Mouse (Mus musculus) bone marrow macrophage, adult 2 months (primary cell): ENCODE data around the gene Arhgef18. TPM values are rescaled to one million over a fixed set of nuclear protein-coding genes. Genes with fewer than 3 reads are reported as not detected.

Experiments
- H3K27ac ChIP-seq: 2 replicates; pipeline ENCODE4 v1.5.1; 2012; ENCODE audit warnings: low read depth, low read length; ENCODE audit not compliant: insufficient read depth
- H3K4me1 ChIP-seq: 2 replicates; pipeline ENCODE4 v1.6.1; 2012; ENCODE audit warnings: low read length; ENCODE audit not compliant: control insufficient read depth, insufficient read depth
- H3K4me3 ChIP-seq: 2 replicates; pipeline ENCODE4 v1.5.1; 2012; ENCODE audit warnings: mild to moderate bottlenecking, low read length, moderate library complexity; ENCODE audit not compliant: insufficient read depth
- CTCF ChIP-seq: IDR thresholded peaks from 2 replicates; pipeline ENCODE4 v1.5.1; 2012; ENCODE audit warnings: low read depth, mild to moderate bottlenecking, low read length, moderate library complexity
- POLR2A ChIP-seq: IDR thresholded peaks from 2 replicates; pipeline ENCODE4 v1.6.1; 2012; ENCODE audit warnings: mild to moderate bottlenecking, low read depth, low read length, borderline replicate concordance
- polyA plus RNA-seq: library from polyadenylated mRNA; stranded (reverse); fragments of >200 nt; gene quantifications from 2 replicates; pipeline ENCODE4 v1.2.4, GENCODE M21; 2012; ENCODE audit not compliant: missing spikeins, insufficient read depth, insufficient read length

The Arhgef18 gene
- polyA plus RNA-seq, 1 experiment, result 2.3 TPM

DNA sequence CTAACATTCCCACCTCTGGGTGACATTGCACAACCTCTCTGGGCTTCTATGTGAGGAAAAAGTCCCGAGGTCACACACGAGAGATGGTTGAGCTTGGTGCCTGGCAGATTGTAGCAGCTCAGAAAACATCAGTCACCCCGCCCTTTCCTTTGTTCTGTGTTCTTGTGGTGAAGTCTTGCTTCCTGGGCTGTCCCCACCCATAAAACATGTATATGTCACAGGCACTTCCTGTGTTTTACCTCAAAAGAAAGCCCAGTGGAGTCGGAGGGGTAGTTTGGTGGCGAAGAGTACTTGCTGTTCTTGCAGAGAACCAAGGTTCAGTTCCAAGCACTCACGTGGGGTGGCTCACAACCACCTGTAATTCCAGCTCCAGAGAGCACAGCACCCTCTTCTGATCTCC is 37.2 kb upstream of the Arhgef18 start:
- Histone ChIP-seq H3K27ac (no peak overlapping the region), H3K4me3 (no peak overlapping the region), H3K4me1 (peaks cover 23% of the 10 kb centered on the region)
- 0 out of 2 replicates have a peak, but pooled peaks have one; percentile 19 for TF ChIP-seq CTCF
- TF ChIP-seq POLR2A, result no peak

DNA sequence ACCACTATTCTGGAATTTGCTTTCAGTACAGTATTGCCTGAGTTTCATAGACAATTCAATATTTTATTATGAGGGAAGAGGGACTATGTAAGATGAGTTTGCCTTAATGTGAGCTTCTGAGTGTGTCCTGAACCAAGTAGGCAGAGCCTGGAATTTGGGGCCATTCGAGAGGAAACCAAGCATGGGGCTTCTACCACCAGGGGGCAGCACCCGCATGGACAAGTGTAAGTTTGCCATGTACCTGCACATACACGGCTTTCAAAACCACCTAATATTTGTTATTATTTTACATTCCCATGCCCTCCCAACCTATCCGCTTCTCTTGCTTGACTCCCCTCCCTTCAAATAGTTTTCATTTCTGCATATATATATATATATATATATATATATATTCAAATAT is 34.7 kb upstream of the Arhgef18 start:
- no peak for TF ChIP-seq POLR2A
- peak; percentile 83 for TF ChIP-seq CTCF
- Histone ChIP-seq H3K4me3 (no peak overlapping the region), H3K4me1 (peaks cover 18% of the 10 kb centered on the region), H3K27ac (no peak overlapping the region)

DNA sequence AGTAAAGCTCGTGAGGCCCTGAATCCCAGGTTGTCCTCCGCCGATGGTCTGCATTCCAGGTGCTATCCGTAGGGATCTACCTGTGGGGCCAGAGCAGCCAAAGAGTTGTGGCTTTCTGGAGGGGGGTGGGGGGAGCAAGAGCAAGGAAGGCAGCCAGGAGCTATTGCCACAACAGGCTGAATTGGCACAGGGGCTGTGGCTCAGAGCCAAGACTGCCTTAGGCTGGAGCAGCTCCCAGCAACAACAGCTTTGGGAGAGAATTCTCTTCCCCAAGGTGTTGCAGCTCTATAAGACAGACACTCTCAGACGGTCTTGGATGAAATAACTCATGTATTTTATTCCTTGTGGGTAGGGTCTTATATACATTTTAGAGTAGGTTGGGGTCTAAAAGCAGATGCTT is 25.7 kb upstream of the Arhgef18 start:
- Histone ChIP-seq H3K4me3 (no peak overlapping the region), H3K4me1 (0 out of 2 replicates have a peak, but pooled peaks cover 2% of the 10 kb centered on the region), H3K27ac (no peak overlapping the region)
- TF ChIP-seq POLR2A, result no peak
- TF ChIP-seq CTCF, result no peak

DNA sequence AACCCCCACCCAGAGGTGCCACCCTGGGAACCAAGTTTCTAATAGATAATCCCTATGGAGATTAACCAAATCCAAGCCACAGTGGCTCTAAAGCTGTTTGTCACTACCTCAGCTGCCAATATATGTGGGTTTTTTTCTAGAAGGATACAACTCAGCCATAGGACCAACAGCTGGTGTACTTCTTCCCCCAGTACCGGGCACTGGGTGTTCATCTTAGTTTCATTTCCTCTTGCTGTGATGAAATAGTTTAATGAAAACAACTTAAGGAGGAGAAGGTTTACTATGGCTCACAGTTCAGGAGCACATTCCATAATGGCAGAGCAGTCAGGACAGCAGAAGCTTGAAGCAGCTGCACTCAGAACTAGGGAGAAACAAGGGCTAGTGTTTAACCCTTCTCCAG is 24.7 kb upstream of the Arhgef18 start:
- Histone ChIP-seq H3K27ac (no peak overlapping the region), H3K4me3 (no peak overlapping the region)

DNA sequence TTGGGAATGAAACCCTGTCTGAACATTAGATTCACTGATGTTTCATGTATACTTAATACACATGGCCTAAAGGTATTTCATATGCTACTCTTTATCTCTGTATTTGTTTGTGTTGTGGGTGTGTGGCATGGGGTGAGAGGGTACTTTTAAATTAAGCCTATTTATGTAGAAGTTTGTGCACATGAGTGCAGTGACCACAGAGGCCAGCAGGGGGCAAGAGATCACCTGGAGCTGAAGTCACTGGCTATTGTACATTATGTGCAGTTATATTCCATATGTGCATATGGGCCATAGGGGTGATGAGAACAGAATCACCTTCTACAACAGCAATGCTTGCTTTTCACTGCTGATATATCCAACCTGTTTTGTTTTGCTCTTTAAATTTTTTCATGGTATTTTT is 17.1 kb upstream of the Arhgef18 start:
- TF ChIP-seq CTCF (no peak), POLR2A (no peak)
- Histone ChIP-seq H3K27ac (no peak overlapping the region), H3K4me1 (no peaks in the 10 kb centered on the region), H3K4me3 (no peak overlapping the region)

More for the DNA sequence above, 24.7 kb upstream of the Arhgef18 start:
- H3K4me1 ChIP-seq, result 0 out of 2 replicates have a peak, but pooled peaks cover 2% of the 10 kb centered on the region
- no peak for TF ChIP-seq CTCF

DNA sequence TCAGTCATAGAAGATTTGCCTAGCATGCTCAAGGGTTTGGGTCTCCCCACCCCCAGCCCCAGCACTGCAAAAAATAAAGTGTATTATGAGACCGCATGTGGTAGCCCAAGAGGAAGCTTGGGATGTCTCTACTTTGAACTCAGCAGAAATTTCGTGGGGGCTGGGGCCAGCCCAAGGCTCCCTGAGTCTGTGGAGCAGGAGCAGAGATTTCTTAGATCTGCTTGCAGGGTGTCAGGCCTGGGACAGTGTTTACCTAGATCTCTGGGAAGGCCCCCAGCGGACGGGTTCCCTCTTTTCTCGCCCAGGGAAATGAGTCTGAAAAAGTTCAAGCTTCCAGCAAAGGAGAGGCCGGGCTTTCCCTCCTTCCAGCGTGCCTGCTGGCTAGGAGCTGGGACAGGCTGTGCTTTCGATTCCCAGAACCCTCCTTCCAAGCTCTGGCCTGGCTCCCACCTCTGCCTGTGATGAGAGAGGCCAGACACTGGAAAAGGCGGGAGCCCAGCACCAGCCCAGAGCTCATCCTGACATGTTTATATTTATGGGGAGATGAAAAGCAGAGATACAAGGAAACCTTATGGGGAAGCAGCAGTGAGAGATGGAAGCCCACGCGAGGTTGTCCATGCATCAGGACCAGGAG is 16.0 kb upstream of the Arhgef18 start:
- Histone ChIP-seq H3K4me3 (no peak overlapping the region), H3K4me1 (no peaks in the 10 kb centered on the region), H3K27ac (no peak overlapping the region)
- TF ChIP-seq POLR2A (no peak), CTCF (no peak)

DNA sequence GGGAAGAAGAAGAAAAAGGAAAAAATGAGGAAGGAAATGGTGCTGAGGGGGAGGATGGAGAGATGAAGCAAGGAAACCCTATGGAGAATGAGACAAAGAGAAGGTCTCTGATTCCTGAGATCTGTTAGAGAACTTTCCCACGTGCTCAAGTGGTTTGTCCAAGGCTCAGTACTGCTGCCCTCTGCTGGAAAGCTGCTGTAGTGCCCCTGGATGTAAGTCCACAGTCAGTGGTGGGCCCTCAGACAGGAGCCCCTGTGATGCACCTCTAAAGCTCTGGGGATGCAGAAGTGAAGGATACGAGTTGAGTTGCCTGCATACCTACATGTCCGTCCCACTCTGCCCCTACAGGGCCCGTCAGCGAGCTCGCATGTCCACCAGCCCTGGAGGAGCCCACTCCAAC is 5.5 kb upstream of the Arhgef18 start:
- Histone ChIP-seq H3K27ac (no peak overlapping the region), H3K4me3 (no peak overlapping the region), H3K4me1 (no peaks in the 10 kb centered on the region)
- TF ChIP-seq POLR2A (no peak), CTCF (peak; percentile 87)

DNA sequence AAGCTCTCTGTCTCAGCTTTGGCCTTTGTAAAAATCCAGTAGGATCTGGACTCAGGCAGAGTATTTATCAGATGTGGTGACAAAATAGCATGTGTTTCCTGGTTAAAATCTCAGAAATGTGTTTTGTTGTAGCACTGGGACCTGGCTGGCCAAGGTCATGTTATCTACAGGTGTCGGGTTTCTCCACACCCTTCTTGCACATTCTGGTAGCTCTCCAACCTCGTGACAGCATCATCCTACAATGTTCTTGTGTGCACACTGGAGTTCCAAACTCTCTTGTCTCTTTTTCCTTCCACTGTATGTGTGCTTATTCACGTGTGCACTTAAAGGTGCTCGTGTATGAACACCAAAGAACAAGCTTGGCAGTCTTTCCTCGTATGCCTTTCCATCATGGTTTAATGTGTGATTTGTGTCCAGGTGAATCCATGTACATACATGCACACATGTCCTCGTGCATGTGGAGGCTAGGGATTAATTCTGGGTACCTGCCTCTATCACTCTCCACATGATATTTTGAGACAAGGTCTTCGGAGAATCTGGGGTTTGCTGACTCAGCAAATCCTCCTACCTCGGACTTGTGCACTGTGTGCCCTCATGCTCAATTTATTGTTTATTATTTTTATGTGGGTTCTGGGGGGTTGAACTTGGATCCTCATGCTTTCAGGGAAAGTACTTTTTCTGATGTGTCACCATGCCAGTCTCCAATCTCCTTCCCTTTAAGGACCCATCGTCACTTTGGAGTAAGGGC is 4.0 kb upstream of the Arhgef18 start:
- no peak overlapping the region for H3K27ac ChIP-seq
- no peaks in the 10 kb centered on the region for H3K4me1 ChIP-seq
- H3K4me3 ChIP-seq, result no peak overlapping the region
- TF ChIP-seq POLR2A (no peak), CTCF (no peak)

DNA sequence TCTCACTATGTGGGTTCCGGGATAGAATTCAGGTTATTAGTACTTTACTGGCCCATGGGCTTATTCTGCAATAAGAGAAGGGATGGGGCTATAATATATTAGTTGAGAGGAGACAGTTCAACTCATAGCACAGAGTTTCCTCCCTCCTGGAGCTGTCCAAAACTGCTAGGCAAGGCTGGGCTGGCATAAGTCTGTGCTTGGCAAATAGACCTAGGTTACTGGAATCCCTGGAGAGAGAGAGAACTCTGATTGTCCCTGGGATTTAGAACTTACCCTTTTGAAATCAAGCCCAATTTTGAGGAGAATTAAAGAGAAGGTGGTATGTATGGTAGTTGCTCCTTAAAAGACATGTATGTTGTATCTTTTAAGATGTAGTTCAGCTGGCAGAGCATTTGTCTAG is 3.3 kb upstream of the Arhgef18 start:
- Histone ChIP-seq H3K4me1 (no peaks in the 10 kb centered on the region), H3K4me3 (no peak overlapping the region), H3K27ac (no peak overlapping the region)
- no peak for TF ChIP-seq POLR2A
- no peak for TF ChIP-seq CTCF

DNA sequence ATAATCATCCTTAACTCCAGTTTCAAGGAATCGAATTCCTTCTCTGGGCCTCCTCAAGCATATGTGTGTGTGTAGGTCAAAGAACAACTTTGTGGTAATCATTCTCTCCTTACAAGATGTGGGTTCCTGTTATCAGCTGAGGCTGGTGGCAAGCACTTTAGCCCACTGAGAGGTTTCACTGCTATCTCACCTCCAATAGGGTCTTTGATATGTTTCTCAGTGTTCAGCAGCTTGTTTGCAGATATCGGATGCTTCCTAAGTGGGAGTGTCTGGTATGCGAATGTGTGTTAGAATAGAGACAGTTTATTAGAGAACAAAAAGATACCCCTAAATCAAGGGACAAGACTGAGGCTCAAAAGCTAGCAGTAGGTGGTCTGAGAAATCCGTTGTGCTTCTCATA is 513 bp upstream of the Arhgef18 start:
- Histone ChIP-seq H3K4me1 (no peaks in the 10 kb centered on the region), H3K4me3 (no peak overlapping the region), H3K27ac (no peak overlapping the region)
- TF ChIP-seq POLR2A (no peak), CTCF (no peak)

DNA sequence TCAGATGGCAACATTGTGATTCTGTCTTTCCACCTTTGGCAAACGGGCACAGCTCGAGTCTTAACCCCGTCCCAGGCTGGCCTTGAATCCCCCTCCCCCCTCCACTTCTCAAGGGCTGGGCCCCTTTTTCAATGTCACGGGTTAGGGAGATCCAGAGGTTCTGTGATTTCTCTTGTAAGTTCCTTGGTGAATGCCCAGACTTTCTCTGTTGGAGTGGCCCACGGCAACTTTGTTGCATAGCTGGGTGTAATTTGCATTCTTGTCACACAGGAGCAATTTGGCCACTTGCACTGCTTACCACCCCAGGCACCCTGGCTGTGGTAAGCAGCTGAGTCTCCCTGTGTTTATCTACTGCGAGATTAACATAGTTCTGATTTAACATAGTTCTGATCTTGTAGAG is 1.8 kb downstream of the Arhgef18 start:
- no peaks in the 10 kb centered on the region for H3K4me1 ChIP-seq
- H3K4me3 ChIP-seq, result no peak overlapping the region
- H3K27ac ChIP-seq, result no peak overlapping the region
- no peak for TF ChIP-seq POLR2A
- TF ChIP-seq CTCF, result no peak
